Comparison of ENCODE assay signal across 29 mouse cellular contexts in the genomic region with DNA sequence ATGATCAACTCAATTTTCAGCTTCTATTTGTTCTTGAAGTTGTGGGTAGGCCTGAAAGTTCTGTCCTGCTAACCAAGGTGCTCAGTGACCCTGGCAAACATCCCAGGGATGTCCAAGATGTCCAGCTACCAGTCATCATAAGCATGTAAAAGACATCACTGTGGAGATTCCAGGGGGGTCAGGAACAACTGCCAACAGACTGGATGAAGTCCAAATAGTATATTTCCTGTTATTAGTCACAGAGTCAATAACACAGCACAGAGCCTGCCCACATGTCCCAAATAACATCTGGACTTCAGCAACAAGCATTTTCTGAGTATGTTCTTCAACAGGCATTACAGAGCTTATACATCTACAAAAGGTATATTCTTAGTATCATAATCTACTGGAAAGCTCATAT.
DNase-seq lines count a peak whose midpoint lies in the region; ATAC-seq and TF ChIP-seq lines count a peak whose summit lies in the region.
"Had no signal": no experiment of that assay in that cellular context is flagged by ENCODE, and none has a peak within 500 bp of the region (broad histone marks: within the 10 kb centered on the region; RNA-seq: fewer than 3 reads in every experiment).

No protein-coding gene starts in this region.

- no peak overlapping the region for H3K4me3 ChIP-seq in lung, embryonic 14.5 days (ENCODE audit: low read depth, low read length)
- no peak overlapping the region for H3K4me3 ChIP-seq in cerebellum, adult 2 months (replicated peaks; ENCODE audit: insufficient read depth, low read depth, low read length)
- H3K4me3 ChIP-seq in limb, embryonic 10.5 days, result no peak overlapping the region
- H3K4me3 ChIP-seq: embryonic facial prominence, embryonic 13.5 days; embryonic facial prominence, embryonic 15.5 days; erythroblast, embryonic 14.5 days; forebrain, embryonic 10.5 days; forebrain, embryonic 12.5 days had no signal

- H3K9ac ChIP-seq in lung, embryonic 14.5 days, result no peak overlapping the region
- H3K9ac ChIP-seq: embryonic facial prominence, embryonic 13.5 days; embryonic facial prominence, embryonic 15.5 days; forebrain, embryonic 12.5 days had no signal

- no peak for TF ChIP-seq POLR2A in cerebellum, adult 2 months (IDR thresholded peaks at IDR 0.05; ENCODE audit: borderline replicate concordance, insufficient read depth, low read length)

- H3K27ac ChIP-seq in lung, embryonic 14.5 days (ENCODE audit: low read depth), result no peak overlapping the region
- no peak overlapping the region for H3K27ac ChIP-seq in cerebellum, adult 2 months (ENCODE audit: insufficient read depth, low read length)
- no peak overlapping the region for H3K27ac ChIP-seq in limb, embryonic 10.5 days
- H3K27ac ChIP-seq: embryonic facial prominence, embryonic 13.5 days; embryonic facial prominence, embryonic 15.5 days; forebrain, embryonic 10.5 days; forebrain, embryonic 12.5 days had no signal

- no peak for ATAC-seq in lung, embryonic 14.5 days (ENCODE audit: insufficient read depth)
- ATAC-seq: activated CD4-positive, CD25-positive, alpha-beta regulatory T cell, adult 4 months; CD4-positive, CD25-positive, alpha-beta regulatory T cell, adult 4 months; forebrain, embryonic 14.5 days; forebrain, embryonic 16.5 days; Patski had no signal

- H3K4me2 ChIP-seq in lung, embryonic 14.5 days, result no peak overlapping the region
- H3K4me2 ChIP-seq: embryonic facial prominence, embryonic 13.5 days; embryonic facial prominence, embryonic 15.5 days; forebrain, embryonic 12.5 days had no signal

- H3K9me3 ChIP-seq in lung, embryonic 14.5 days (ENCODE audit: low read depth, low read length), result no peaks in the 10 kb centered on the region
- H3K9me3 ChIP-seq in limb, embryonic 10.5 days (replicated peaks), result no peaks in the 10 kb centered on the region
- H3K9me3 ChIP-seq: embryonic facial prominence, embryonic 13.5 days; embryonic facial prominence, embryonic 15.5 days; forebrain, embryonic 12.5 days; G1E had no signal

- H3K27me3 ChIP-seq in lung, embryonic 14.5 days (ENCODE audit: insufficient read depth, low read length), result no peaks in the 10 kb centered on the region
- no peaks in the 10 kb centered on the region for H3K27me3 ChIP-seq in cerebellum, adult 2 months (ENCODE audit: control insufficient read depth, insufficient read depth, low read length)
- H3K27me3 ChIP-seq in limb, embryonic 10.5 days (ENCODE audit: low read depth, poor library complexity, severe bottlenecking), result no peaks in the 10 kb centered on the region
- H3K27me3 ChIP-seq: CH12.LX; embryonic facial prominence, embryonic 13.5 days; embryonic facial prominence, embryonic 15.5 days; forebrain, embryonic 12.5 days; Patski had no signal

- TF ChIP-seq CTCF in lung, embryonic 14.5 days (IDR thresholded peaks at IDR 0.05; ENCODE audit: low read depth), result no peak
- TF ChIP-seq CTCF in cerebellum, adult 2 months (IDR thresholded peaks at IDR 0.05; ENCODE audit: borderline replicate concordance, insufficient read depth, low read depth, low read length), result no peak

- no peaks in the 10 kb centered on the region for H3K36me3 ChIP-seq in lung, embryonic 14.5 days (ENCODE audit: insufficient read depth)
- no peaks in the 10 kb centered on the region for H3K36me3 ChIP-seq in limb, embryonic 10.5 days
- H3K36me3 ChIP-seq: embryonic facial prominence, embryonic 13.5 days; embryonic facial prominence, embryonic 15.5 days; forebrain, embryonic 12.5 days had no signal

- H3K4me1 ChIP-seq in lung, embryonic 14.5 days (ENCODE audit: insufficient read depth), result peaks cover 4% of the 10 kb centered on the region; the same call in 1 of the 2 replicates
- H3K4me1 ChIP-seq in cerebellum, adult 2 months (ENCODE audit: control insufficient read depth, insufficient read depth, low read length), result no peaks in the 10 kb centered on the region
- H3K4me1 ChIP-seq in limb, embryonic 10.5 days, result peaks cover 7% of the 10 kb centered on the region

- DNase-seq in lung, embryonic 14.5 days, result peak; percentile 60
- DNase-seq in lung, postnatal 25 days (ENCODE audit: low spot score), result no peak
- peak; percentile 11 for DNase-seq in 3134 (ENCODE audit: extremely low read depth, insufficient read length, low spot score)
- peak; percentile 15 for DNase-seq in 416B (ENCODE audit: low read depth)
- peak; percentile 50 for DNase-seq in MN1 (ENCODE audit: low spot score)
- no peak for DNase-seq in cerebellum, adult 2 months
- DNase-seq in kidney, postnatal 36 days, result no peak
- no peak for DNase-seq in limb, embryonic 10.5 days (ENCODE audit: low spot score)
- DNase-seq: adrenal gland, adult 8-10 months; adrenal gland, postnatal 14 days; adrenal gland, postnatal 36 days; cerebellum, adult 11-12 months; cerebellum, adult 8-10 months; cerebellum, adult 9-11 months; cerebellum, postnatal 14 days; cerebellum, postnatal 36 days; embryo, embryonic 11 days had no signal

Comparison
In these comparisons a context has a peak if more than half of its experiments do, and no peak if none do; other contexts are left out.
1. DNase-seq: peak in lung, embryonic 14.5 days (single experiment), 3134 (single experiment), 416B (single experiment) and MN1 (single experiment); none in lung, postnatal 25 days (single experiment), cerebellum, adult 2 months (0 of 2), kidney, postnatal 36 days (0 of 2) and limb, embryonic 10.5 days (single experiment).